Mouse (Mus musculus) olfactory bulb, adult 2 months (tissue): Measurements from ENCODE around the gene Edar.

Source experiments
- CTCF ChIP-seq: fragments of 200-500 bp; IDR thresholded peaks from 2 replicates; pipeline ENCODE4 v1.5.1; 2012; ENCODE audit warnings: low read depth, mild to moderate bottlenecking, low read length, moderate library complexity; ENCODE audit not compliant: insufficient read depth
- POLR2A ChIP-seq: fragments of 200-500 bp; IDR thresholded peaks from 2 replicates; pipeline ENCODE4 v1.6.1; 2012; ENCODE audit warnings: mild to moderate bottlenecking, low read depth, low read length, moderate library complexity; ENCODE audit not compliant: insufficient read depth

GRCm38 (mm10) chr10:58633507-58633906, 41.9 kb downstream of the Edar start:
- TF ChIP-seq CTCF (no peak), POLR2A (no peak)
